Mouse (Mus musculus): ENCODE results near the gene Gm10220.

DNA sequence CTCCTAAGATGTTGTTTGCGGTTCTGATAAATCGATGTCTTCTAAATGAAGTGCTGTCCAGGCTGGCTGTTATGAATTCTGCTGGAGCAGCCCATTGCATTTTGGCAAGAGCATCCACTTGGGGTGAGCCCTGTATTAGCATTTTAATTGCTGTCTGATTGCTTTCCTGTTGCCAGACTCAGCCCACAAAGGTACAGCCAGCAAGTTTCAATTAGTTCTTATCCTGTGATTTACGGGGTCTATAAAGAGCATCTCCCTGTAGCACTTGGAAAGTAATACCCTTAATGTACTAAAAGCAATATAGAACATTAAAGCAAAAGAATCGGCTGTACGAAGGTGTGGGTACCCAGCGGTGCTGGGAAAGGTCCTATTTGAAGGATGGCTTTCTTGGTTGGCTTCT, 21.7 kb upstream of the Gm10220 start:
- no peak for TF ChIP-seq CTCF (IDR thresholded peaks at IDR 0.05; ENCODE audit: low read depth, low read length)
- no peak for TF ChIP-seq GATA1 (IDR thresholded peaks at IDR 0.05; ENCODE audit: borderline replicate concordance, low read length)
- no peak for TF ChIP-seq TAL1 (conservative IDR thresholded peaks at IDR 0.05; ENCODE audit: low read depth, low read length)
